Mouse (Mus musculus): ENCODE measurements at regions not wholly inside any gene's neighbourhood (a gene's known extent, or its start where the extent isn't known, plus 50 kb on each side); places are given as distances from the start of the nearest gene placed in this dataset.
"Not testable (repeated sequence)": the region's sequence is repeated elsewhere in the genome, so short reads cannot be mapped to it uniquely, and the experiment has no call there.

DNA sequence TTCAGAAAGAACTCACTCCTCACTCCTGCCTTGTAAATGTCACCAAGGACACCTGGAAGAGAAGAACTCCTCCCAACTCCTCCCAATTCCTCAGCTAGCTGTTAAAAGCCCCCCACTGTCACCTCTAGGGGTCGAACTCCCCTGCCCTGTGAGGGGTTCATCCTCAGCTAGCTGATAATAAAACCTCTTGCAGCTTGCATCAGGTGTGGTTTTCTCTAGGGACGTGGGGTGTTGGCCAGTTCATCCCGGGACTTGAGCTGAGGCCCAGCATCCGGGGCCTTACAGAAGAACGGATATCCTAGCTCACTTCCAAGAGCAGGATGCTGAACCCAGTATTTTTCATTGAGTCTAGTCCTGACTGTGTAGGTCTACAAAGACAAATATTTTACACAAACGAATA, 176.4 kb upstream of the Asap2 start:
- not testable (repeated sequence) for TF ChIP-seq CTCF, EP300 (IDR thresholded peaks at IDR 0.05; ENCODE audit: low read depth)
